20 mouse cellular contexts compared by ENCODE assay signal in the genomic region with DNA sequence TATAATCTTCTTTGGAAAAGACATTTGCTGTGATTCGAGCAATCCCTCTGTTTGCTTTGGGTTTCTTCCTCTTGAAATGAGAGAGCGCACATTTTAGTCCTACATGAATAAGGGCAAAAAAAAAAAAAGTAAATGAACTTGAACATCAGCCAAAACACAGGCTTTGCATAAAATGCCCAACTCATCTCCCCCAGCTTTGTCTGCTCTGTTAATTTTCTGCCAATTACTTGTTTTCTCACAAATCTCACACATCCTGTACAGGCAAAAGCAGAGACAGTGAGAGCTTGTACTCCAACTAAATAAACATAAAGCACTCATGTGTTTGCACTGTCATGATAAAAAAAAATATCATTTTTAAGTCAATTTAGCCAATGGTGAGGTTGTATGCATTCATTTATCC.
DNase-seq lines count a peak whose midpoint lies in the region; ATAC-seq and TF ChIP-seq lines count a peak whose summit lies in the region.
"Had no signal": no experiment of that assay in that cellular context is flagged by ENCODE, and none has a peak within 500 bp of the region (broad histone marks: within the 10 kb centered on the region; RNA-seq: fewer than 3 reads in every experiment).

No protein-coding gene starts in this region.

- no peaks in the 10 kb centered on the region for H3K9me3 ChIP-seq in forebrain, embryonic 13.5 days (replicated peaks)
- H3K9me3 ChIP-seq in forebrain, embryonic 10.5 days: no peaks in the 10 kb centered on the region
- H3K9me3 ChIP-seq in kidney, postnatal 0 days (replicated peaks; ENCODE audit: low read length): no peaks in the 10 kb centered on the region
- H3K9me3 ChIP-seq in midbrain, embryonic 16.5 days (replicated peaks; ENCODE audit: control insufficient read depth, low read length, poor library complexity, severe bottlenecking): no peaks in the 10 kb centered on the region
- H3K9me3 ChIP-seq in midbrain, embryonic 11.5 days (ENCODE audit: control insufficient read depth, low read length): no peaks in the 10 kb centered on the region
- no peaks in the 10 kb centered on the region for H3K9me3 ChIP-seq in midbrain, postnatal 0 days (ENCODE audit: low read length)
- H3K9me3 ChIP-seq: embryonic facial prominence, embryonic 12.5 days; heart, embryonic 15.5 days had no signal

- H3K4me2 ChIP-seq in forebrain, embryonic 13.5 days: no peak overlapping the region
- H3K4me2 ChIP-seq in kidney, postnatal 0 days (ENCODE audit: low read length): no peak overlapping the region
- no peak overlapping the region for H3K4me2 ChIP-seq in midbrain, embryonic 16.5 days (ENCODE audit: low read length)
- no peak overlapping the region for H3K4me2 ChIP-seq in midbrain, embryonic 11.5 days
- H3K4me2 ChIP-seq in midbrain, postnatal 0 days (ENCODE audit: low read depth, low read length, poor library complexity, severe bottlenecking): no peak overlapping the region
- H3K4me2 ChIP-seq: embryonic facial prominence, embryonic 12.5 days; heart, embryonic 11.5 days; heart, embryonic 15.5 days; hindbrain, embryonic 13.5 days had no signal

- DNase-seq in forebrain, embryonic 10.5 days (ENCODE audit: extremely low spot score, low spot score): no peak
- peak; percentile 1 for DNase-seq in kidney, postnatal 0 days (ENCODE audit: low spot score)
- DNase-seq in kidney, adult 11 months: no peak
- no peak for DNase-seq in midbrain, embryonic 11.5 days (ENCODE audit: low spot score, missing footprints)
- peak; percentile 48 for DNase-seq in midbrain, postnatal 0 days (ENCODE audit: low spot score)
- DNase-seq in retina, embryonic 14.5 days (ENCODE audit: low spot score): no peak
- DNase-seq: adrenal gland, postnatal 10 days; cerebellum, adult 8-10 months; cerebellum, postnatal 14 days; embryo, embryonic 11 days; gastrocnemius, postnatal 14 days; heart, adult 2 months; heart, postnatal 14 days had no signal

- 46% methylated on average over 2 of the region's 2 CpGs for WGBS in forebrain, embryonic 13.5 days
- whole genome bisulfite sequencing in forebrain, embryonic 10.5 days: 90% methylated on average over 2 of the region's 2 CpGs
- WGBS in kidney, postnatal 0 days: 59% methylated on average over 2 of the region's 2 CpGs
- 38% methylated on average over 2 of the region's 2 CpGs for WGBS in midbrain, embryonic 16.5 days
- WGBS in midbrain, embryonic 11.5 days: 82% methylated on average over 2 of the region's 2 CpGs
- 42% methylated on average over 2 of the region's 2 CpGs for whole genome bisulfite sequencing in midbrain, postnatal 0 days

- no peak overlapping the region for H3K27ac ChIP-seq in forebrain, embryonic 13.5 days
- no peak overlapping the region for H3K27ac ChIP-seq in forebrain, embryonic 10.5 days
- H3K27ac ChIP-seq in kidney, postnatal 0 days: no peak overlapping the region
- no peak overlapping the region for H3K27ac ChIP-seq in midbrain, embryonic 16.5 days (ENCODE audit: low read length)
- no peak overlapping the region for H3K27ac ChIP-seq in midbrain, embryonic 11.5 days (ENCODE audit: low read depth, low read length)
- no peak overlapping the region for H3K27ac ChIP-seq in midbrain, postnatal 0 days (ENCODE audit: low read depth, low read length)
- H3K27ac ChIP-seq: embryonic facial prominence, embryonic 12.5 days; heart, adult 2 months; heart, embryonic 15.5 days; hindbrain, embryonic 13.5 days had no signal

- no peak overlapping the region for H3K9ac ChIP-seq in forebrain, embryonic 13.5 days
- H3K9ac ChIP-seq in kidney, postnatal 0 days (ENCODE audit: low read depth, low read length): no peak overlapping the region
- no peak overlapping the region for H3K9ac ChIP-seq in midbrain, embryonic 16.5 days (ENCODE audit: low read depth, low read length)
- H3K9ac ChIP-seq in midbrain, embryonic 11.5 days (ENCODE audit: low read length): no peak overlapping the region
- no peak overlapping the region for H3K9ac ChIP-seq in midbrain, postnatal 0 days (replicated peaks; ENCODE audit: low read length, poor library complexity, severe bottlenecking)
- H3K9ac ChIP-seq: embryonic facial prominence, embryonic 12.5 days; heart, embryonic 15.5 days; hindbrain, embryonic 13.5 days had no signal

- no peaks in the 10 kb centered on the region for H3K36me3 ChIP-seq in forebrain, embryonic 13.5 days (ENCODE audit: poor library complexity, severe bottlenecking)
- no peaks in the 10 kb centered on the region for H3K36me3 ChIP-seq in forebrain, embryonic 10.5 days (replicated peaks)
- H3K36me3 ChIP-seq in kidney, postnatal 0 days (ENCODE audit: insufficient read depth, low read length): no peaks in the 10 kb centered on the region
- no peaks in the 10 kb centered on the region for H3K36me3 ChIP-seq in midbrain, embryonic 16.5 days (ENCODE audit: control insufficient read depth, insufficient read depth, low read length)
- no peaks in the 10 kb centered on the region for H3K36me3 ChIP-seq in midbrain, embryonic 11.5 days (ENCODE audit: control insufficient read depth, insufficient read depth, low read length)
- no peaks in the 10 kb centered on the region for H3K36me3 ChIP-seq in midbrain, postnatal 0 days (ENCODE audit: insufficient read depth, low read length)
- H3K36me3 ChIP-seq: embryonic facial prominence, embryonic 12.5 days; heart, embryonic 15.5 days; hindbrain, embryonic 13.5 days had no signal

- no peak for TF ChIP-seq CTCF in kidney, postnatal 0 days (IDR thresholded peaks at IDR 0.05; ENCODE audit: low read depth)
- TF ChIP-seq CTCF in midbrain, postnatal 0 days (IDR thresholded peaks at IDR 0.05): no peak

- H3K4me1 ChIP-seq in forebrain, embryonic 13.5 days: peaks cover 8% of the 10 kb centered on the region; the same call in 1 of the 2 replicates
- H3K4me1 ChIP-seq in forebrain, embryonic 10.5 days: no peaks in the 10 kb centered on the region
- H3K4me1 ChIP-seq in kidney, postnatal 0 days (replicated peaks; ENCODE audit: insufficient read depth, low read length): no peaks in the 10 kb centered on the region
- no peaks in the 10 kb centered on the region for H3K4me1 ChIP-seq in midbrain, embryonic 16.5 days (ENCODE audit: control insufficient read depth, insufficient read depth, low read length)
- no peaks in the 10 kb centered on the region for H3K4me1 ChIP-seq in midbrain, embryonic 11.5 days (ENCODE audit: control insufficient read depth, insufficient read depth, low read length)
- no peaks in the 10 kb centered on the region for H3K4me1 ChIP-seq in midbrain, postnatal 0 days (ENCODE audit: insufficient read depth, low read length)
- H3K4me1 ChIP-seq: embryonic facial prominence, embryonic 12.5 days; heart, embryonic 15.5 days; hindbrain, embryonic 13.5 days had no signal

- peak; percentile 55; the same call in 1 of the 2 replicates for ATAC-seq in forebrain, embryonic 13.5 days
- ATAC-seq in kidney, postnatal 0 days (replicated peaks; ENCODE audit: low FRiP score, low read depth): no peak
- peak; percentile 54; the same call in 1 of the 2 replicates for ATAC-seq in midbrain, embryonic 16.5 days
- ATAC-seq in midbrain, embryonic 11.5 days (ENCODE audit: low FRiP score): no peak
- ATAC-seq in midbrain, postnatal 0 days (ENCODE audit: low FRiP score): no peak
- ATAC-seq: intestine, postnatal 0 days had no signal

- no peaks in the 10 kb centered on the region for H3K27me3 ChIP-seq in forebrain, embryonic 13.5 days
- H3K27me3 ChIP-seq in forebrain, embryonic 10.5 days (ENCODE audit: poor library complexity, severe bottlenecking): no peaks in the 10 kb centered on the region
- no peaks in the 10 kb centered on the region for H3K27me3 ChIP-seq in kidney, postnatal 0 days (ENCODE audit: insufficient read depth, low read length)
- H3K27me3 ChIP-seq in midbrain, embryonic 16.5 days (ENCODE audit: control insufficient read depth, insufficient read depth, low read depth, low read length): no peaks in the 10 kb centered on the region
- no peaks in the 10 kb centered on the region for H3K27me3 ChIP-seq in midbrain, embryonic 11.5 days (ENCODE audit: control insufficient read depth, insufficient read depth, low read length)
- no peaks in the 10 kb centered on the region for H3K27me3 ChIP-seq in midbrain, postnatal 0 days (ENCODE audit: insufficient read depth, low read length)
- H3K27me3 ChIP-seq: embryonic facial prominence, embryonic 12.5 days; heart, embryonic 15.5 days; hindbrain, embryonic 13.5 days had no signal

- H3K4me3 ChIP-seq in forebrain, embryonic 13.5 days: no peak overlapping the region
- no peak overlapping the region for H3K4me3 ChIP-seq in forebrain, embryonic 10.5 days
- no peak overlapping the region for H3K4me3 ChIP-seq in kidney, postnatal 0 days (replicated peaks; ENCODE audit: low read depth, low read length)
- no peak overlapping the region for H3K4me3 ChIP-seq in midbrain, embryonic 16.5 days (ENCODE audit: low read depth, low read length)
- no peak overlapping the region for H3K4me3 ChIP-seq in midbrain, embryonic 11.5 days (ENCODE audit: low read depth, low read length)
- H3K4me3 ChIP-seq in midbrain, postnatal 0 days (ENCODE audit: low read depth, low read length): no peak overlapping the region
- H3K4me3 ChIP-seq: embryonic facial prominence, embryonic 12.5 days; heart, adult 2 months; heart, embryonic 15.5 days; hindbrain, embryonic 13.5 days had no signal

Comparison
In these comparisons a context has a peak if more than half of its experiments do, and no peak if none do; other contexts are left out.
1. ATAC-seq: peak in forebrain, embryonic 13.5 days (single experiment) and midbrain, embryonic 16.5 days (single experiment); none in kidney, postnatal 0 days (single experiment), midbrain, embryonic 11.5 days (single experiment) and midbrain, postnatal 0 days (single experiment).
2. DNase-seq: peak in kidney, postnatal 0 days (single experiment) and midbrain, postnatal 0 days (single experiment); none in forebrain, embryonic 10.5 days (single experiment), kidney, adult 11 months (single experiment), midbrain, embryonic 11.5 days (single experiment) and retina, embryonic 14.5 days (single experiment).